Mouse (Mus musculus): ENCODE data around the gene Mios. TPM values are rescaled to one million over a fixed set of nuclear protein-coding genes. Genes with fewer than 3 reads are reported as not detected.

Gene Mios
- total RNA-seq, 2 experiments from 2014 or later, result 20.5 to 31.3 TPM

GRCm38 (mm10) chr6:8275098-8275497 is 66.1 kb downstream of the Mios start:
- no peak for ATAC-seq (replicated peaks; ENCODE audit: poor library complexity, severe bottlenecking)

- no peak for ATAC-seq (replicated peaks; ENCODE audit: poor library complexity, severe bottlenecking)
These were observed 67.4 kb downstream of the Mios start for GRCm38 (mm10) chr6:8276431-8276830.

- peak; percentile 72 for ATAC-seq (replicated peaks; ENCODE audit: poor library complexity, severe bottlenecking)
These were observed 69.5 kb downstream of the Mios start for GRCm38 (mm10) chr6:8278426-8279002.

GRCm38 (mm10) chr6:8283255-8283654 is 74.2 kb downstream of the Mios start:
- no peak for ATAC-seq (replicated peaks; ENCODE audit: poor library complexity, severe bottlenecking)

- no peak for ATAC-seq (replicated peaks; ENCODE audit: poor library complexity, severe bottlenecking)
These were observed 76.5 kb downstream of the Mios start for GRCm38 (mm10) chr6:8285401-8285960.

Other genes starting within 250 kb of the Mios start
- not detected in 2 replicates for gene Col28a1, start 16.6 kb upstream of the Mios start, total RNA-seq (2014; fragmentation: Nextera tagmentation)
- gene Col28a1, start 16.6 kb upstream of the Mios start, total RNA-seq (2017), result not detected in 2 replicates
- 109 and 138 TPM in 2 replicates for gene Rpa3, start 50.0 kb downstream of the Mios start, total RNA-seq (2014; fragmentation: Nextera tagmentation)
- gene Rpa3, start 50.0 kb downstream of the Mios start, total RNA-seq (2017), result 111 and 156 TPM in 2 replicates
- gene Umad1, start 50.1 kb downstream of the Mios start, total RNA-seq (2014; fragmentation: Nextera tagmentation), result 17.0 and 18.7 TPM in 2 replicates
- gene Umad1, start 50.1 kb downstream of the Mios start, total RNA-seq (2017), result 10.6 and 11.8 TPM in 2 replicates
- 0.11 and 4.2 TPM in 2 replicates for gene Gm45062, start 50.2 kb downstream of the Mios start, total RNA-seq (2014; fragmentation: Nextera tagmentation)
- 3.1 and 5.5 TPM in 2 replicates for gene Gm45062, start 50.2 kb downstream of the Mios start, total RNA-seq (2017)

Data from granulocyte monocyte progenitor cell, adult 5-6 weeks (primary cell).